Mouse (Mus musculus) left cerebral cortex, adult 6 months (tissue): Measurements from ENCODE around the gene Gbx2. TPM values are rescaled to one million over a fixed set of nuclear protein-coding genes. Genes with fewer than 3 reads are reported as not detected.

Experiments
- long read RNA-seq, 2 experiments: library from polyadenylated mRNA; unstranded; transcript quantifications; one replicate each; pipeline ENCODE4 v2.0.0; 2019 to 2020
- polyA plus RNA-seq: library from polyadenylated mRNA; unstranded; fragments of <200 nt; fragmentation: Nextera tagmentation; gene quantifications from 2 replicates; pipeline ENCODE4 v1.2.3, GENCODE M21; 2021

The Gbx2 gene
- 0.13 TPM in 1 of 2 replicates, not detected in the other for polyA plus RNA-seq
- long read RNA-seq, experiment 1, result 0 reads
- long read RNA-seq, experiment 2, result 0 reads

GRCm38 (mm10) chr1:89931120-89931519, at the start of gene Gbx2:
Gene Gbx2 (minus strand): TSS chr1:89931179.

Other genes with a start within 250 kb of the Gbx2 start
- 0.64 and 0.66 TPM in 2 replicates for gene Asb18, start 83.5 kb upstream of the Gbx2 start, polyA plus RNA-seq
- 0.74 TPM in 2 replicates for gene Iqca, start 222.2 kb upstream of the Gbx2 start, polyA plus RNA-seq